Mouse (Mus musculus) liver, postnatal 0 days (tissue): ENCODE measurements around the gene Pcca. TPM values are rescaled to one million over a fixed set of nuclear protein-coding genes. Genes with fewer than 3 reads are reported as not detected.
A peak's percentile ranks its signal among the peaks of the same experiment; 100 is the strongest.

ENCODE experiments used
- ATAC-seq: fragments of 200-750 bp; cut with Nextera tagmentation; 2 replicates; pipeline ENCODE4 v1.8.0; 2017; ENCODE audit warnings: mild to moderate bottlenecking, moderate library complexity
- DNase-seq: peaks from one replicate; pipeline ENCODE4 v3.0.0-alpha.2; 2016
- H3K27ac ChIP-seq: fragments of 300-500 bp; sonication (generic); 2 replicates; pipeline ENCODE4 v1.5.1; 2014; ENCODE audit warnings: antibody characterized with exemption, moderate library complexity, mild to moderate bottlenecking, low read depth
- H3K27me3 ChIP-seq: fragments of 300-500 bp; sonication (generic); 2 replicates; pipeline ENCODE4 v1.6.1; 2014; ENCODE audit warnings: low read length, control low read depth, mixed read lengths; ENCODE audit not compliant: insufficient read depth
- H3K36me3 ChIP-seq: fragments of 300-500 bp; sonication (generic); replicated peaks from 2 replicates; pipeline ENCODE4 v1.6.1; 2014; ENCODE audit warnings: mild to moderate bottlenecking, control low read depth, low read length, moderate library complexity, mixed read lengths; ENCODE audit not compliant: insufficient read depth
- H3K4me1 ChIP-seq: fragments of 300-500 bp; sonication (generic); 2 replicates; pipeline ENCODE4 v1.6.1; 2014; ENCODE audit warnings: antibody characterized with exemption, mild to moderate bottlenecking, control low read depth; ENCODE audit not compliant: insufficient read depth
- H3K4me2 ChIP-seq: fragments of 300-500 bp; sonication (generic); 2 replicates; pipeline ENCODE4 v1.6.1; 2014; ENCODE audit warnings: low read depth, mild to moderate bottlenecking, low read length, moderate library complexity, mixed read lengths
- H3K4me3 ChIP-seq: fragments of 300-500 bp; sonication (generic); 2 replicates; pipeline ENCODE4 v1.5.1; 2014; ENCODE audit warnings: low read depth, low read length
- H3K9ac ChIP-seq: fragments of 300-500 bp; sonication (generic); replicated peaks from 2 replicates; pipeline ENCODE4 v1.6.1; 2014; ENCODE audit warnings: mild to moderate bottlenecking, moderate library complexity
- H3K9me3 ChIP-seq: fragments of 300-500 bp; sonication (generic); 2 replicates; pipeline ENCODE4 v1.6.1; 2016; ENCODE audit warnings: mild to moderate bottlenecking, control low read depth, low read length, mixed read lengths
- CTCF ChIP-seq: sonication (generic); IDR thresholded peaks from 2 replicates; pipeline ENCODE4 v1.5.1; 2016; ENCODE audit warnings: antibody characterized with exemption, low read depth
- EP300 ChIP-seq: IDR thresholded peaks from 2 replicates; pipeline ENCODE4 v1.6.1; 2016; ENCODE audit warnings: antibody characterized with exemption, low read depth, mild to moderate bottlenecking
- WGBS: fragments of 180-500 bp; shearing (Covaris S2); extraction: QIAGEN DNeasy Blood & Tissue Kit; methylation state at CpG from one replicate; pipeline ENCODE4 v1.1.7; 2014; ENCODE audit not compliant: insufficient replicate concordance; 5-methylcytosine and 5-hydroxymethylcytosine counted together
- polyA plus RNA-seq: library from polyadenylated mRNA; unstranded; fragments of >200 nt; fragmentation: Nextera tagmentation; extraction: Ambion mirVana; gene quantifications from 2 replicates; pipeline ENCODE4 v1.2.1, GENCODE M21; 2015

Pcca gene
- polyA plus RNA-seq, 1 experiment from 2014 or later: 31.3 TPM

GRCm38 (mm10) chr14:122823791-122824190, 289.7 kb downstream of the Pcca start:
- H3K4me3 ChIP-seq: no peak overlapping the region
- H3K27ac ChIP-seq: no peak overlapping the region
- no peaks in the 10 kb centered on the region for H3K27me3 ChIP-seq
- H3K36me3 ChIP-seq: no peaks in the 10 kb centered on the region
- WGBS: 53% methylated on average over 2 of the region's 2 CpGs
- H3K4me1 ChIP-seq: no peaks in the 10 kb centered on the region
- TF ChIP-seq CTCF: no peak
- TF ChIP-seq EP300: no peak
- DNase-seq: no peak
- H3K9ac ChIP-seq: no peak overlapping the region
- H3K4me2 ChIP-seq: no peak overlapping the region
- no peak for ATAC-seq
- no peaks in the 10 kb centered on the region for H3K9me3 ChIP-seq

- Histone ChIP-seq H3K27me3 (no peaks in the 10 kb centered on the region), H3K9ac (no peak overlapping the region), H3K36me3 (no peaks in the 10 kb centered on the region), H3K27ac (no peak overlapping the region), H3K4me2 (no peak overlapping the region), H3K4me3 (no peak overlapping the region), H3K9me3 (no peaks in the 10 kb centered on the region), H3K4me1 (no peaks in the 10 kb centered on the region)
- 77% methylated on average over 2 of the region's 2 CpGs for WGBS
- TF ChIP-seq CTCF (no peak), EP300 (no peak)
- ATAC-seq (peak; percentile 68), DNase-seq (no peak)
These were observed 291.3 kb downstream of the Pcca start for GRCm38 (mm10) chr14:122825464-122825863.

GRCm38 (mm10) chr14:122830433-122830832, 296.3 kb downstream of the Pcca start:
- Histone ChIP-seq H3K9me3 (no peaks in the 10 kb centered on the region), H3K27me3 (no peaks in the 10 kb centered on the region), H3K4me2 (no peak overlapping the region), H3K27ac (no peak overlapping the region), H3K9ac (no peak overlapping the region), H3K36me3 (no peaks in the 10 kb centered on the region), H3K4me1 (no peaks in the 10 kb centered on the region), H3K4me3 (no peak overlapping the region)
- DNase-seq (no peak), ATAC-seq (no peak)
- 76% methylated on average over 1 of the region's 1 CpGs for WGBS
- TF ChIP-seq CTCF (no peak), EP300 (no peak)

GRCm38 (mm10) chr14:122833666-122834065, 299.5 kb downstream of the Pcca start:
- no peaks in the 10 kb centered on the region for H3K4me1 ChIP-seq
- no peaks in the 10 kb centered on the region for H3K9me3 ChIP-seq
- H3K27ac ChIP-seq: no peak overlapping the region
- DNase-seq (no peak), ATAC-seq (no peak)
- no peak overlapping the region for H3K9ac ChIP-seq
- no peaks in the 10 kb centered on the region for H3K36me3 ChIP-seq
- H3K4me2 ChIP-seq: no peak overlapping the region
- 81% methylated on average over 3 of the region's 3 CpGs for WGBS
- TF ChIP-seq CTCF (no peak), EP300 (no peak)
- H3K27me3 ChIP-seq: no peaks in the 10 kb centered on the region
- H3K4me3 ChIP-seq: no peak overlapping the region

- Histone ChIP-seq H3K9me3 (no peaks in the 10 kb centered on the region), H3K4me3 (no peak overlapping the region), H3K27ac (no peak overlapping the region), H3K9ac (no peak overlapping the region), H3K36me3 (no peaks in the 10 kb centered on the region), H3K27me3 (no peaks in the 10 kb centered on the region), H3K4me2 (no peak overlapping the region), H3K4me1 (no peaks in the 10 kb centered on the region)
- no peak for ATAC-seq
- 93% methylated on average over 1 of the region's 1 CpGs for WGBS
- no peak for TF ChIP-seq EP300
- no peak for TF ChIP-seq CTCF
- DNase-seq: no peak
These were observed 300.6 kb downstream of the Pcca start for GRCm38 (mm10) chr14:122834753-122835152.

GRCm38 (mm10) chr14:122835487-122836190, 301.5 kb downstream of the Pcca start:
- no peak for DNase-seq
- no peak overlapping the region for H3K4me2 ChIP-seq
- H3K27ac ChIP-seq: no peak overlapping the region
- H3K27me3 ChIP-seq: no peaks in the 10 kb centered on the region
- H3K36me3 ChIP-seq: no peaks in the 10 kb centered on the region
- no peak overlapping the region for H3K4me3 ChIP-seq
- 69% methylated on average over 7 of the region's 7 CpGs for WGBS
- H3K4me1 ChIP-seq: no peaks in the 10 kb centered on the region
- TF ChIP-seq EP300: no peak
- TF ChIP-seq CTCF: no peak
- H3K9ac ChIP-seq: no peak overlapping the region
- H3K9me3 ChIP-seq: no peaks in the 10 kb centered on the region
- ATAC-seq: no peak
